Comparison of ENCODE assay signal across 24 mouse cellular contexts in genomic region chr8:112005601-112006000, GRCm38 (mm10). TPM values are rescaled to one million over a fixed set of nuclear protein-coding genes. Genes with fewer than 3 reads are reported as not detected.
DNase-seq lines count a peak whose midpoint lies in the region; ATAC-seq and TF ChIP-seq lines count a peak whose summit lies in the region.
"Had no signal": no experiment of that assay in that cellular context is flagged by ENCODE, and none has a peak within 500 bp of the region (broad histone marks: within the 10 kb centered on the region; RNA-seq: fewer than 3 reads in every experiment).

No protein-coding gene starts in this region.

- no peak overlapping the region for H3K27ac ChIP-seq in forebrain, embryonic 12.5 days
- H3K27ac ChIP-seq: forebrain, embryonic 13.5 days; heart, embryonic 13.5 days; hindbrain, embryonic 13.5 days had no signal

- no peaks in the 10 kb centered on the region for H3K27me3 ChIP-seq in C2C12 (ENCODE audit: control insufficient read depth, insufficient read depth, insufficient read length)
- no peaks in the 10 kb centered on the region for H3K27me3 ChIP-seq in forebrain, embryonic 12.5 days
- H3K27me3 ChIP-seq: forebrain, embryonic 13.5 days; heart, embryonic 13.5 days; hindbrain, embryonic 13.5 days had no signal

- no peak for TF ChIP-seq CTCF in C2C12 (IDR thresholded peaks at IDR 0.05; ENCODE audit: control insufficient read depth, insufficient read depth, insufficient read length)

- no peak for ATAC-seq in forebrain, embryonic 12.5 days (ENCODE audit: low FRiP score)
- ATAC-seq: forebrain, embryonic 13.5 days; inflammation-experienced regulatory T-cells, adult 6 months; lung, postnatal 0 days had no signal

- H3K4me3 ChIP-seq in C2C12 (ENCODE audit: insufficient read depth, poor library complexity, severe bottlenecking) = no peak overlapping the region
- no peak overlapping the region for H3K4me3 ChIP-seq in forebrain, embryonic 12.5 days (replicated peaks)
- H3K4me3 ChIP-seq: forebrain, embryonic 13.5 days; heart, embryonic 13.5 days; hindbrain, embryonic 13.5 days had no signal

- no peak overlapping the region for H3K4me2 ChIP-seq in forebrain, embryonic 12.5 days
- H3K4me2 ChIP-seq: forebrain, embryonic 13.5 days; heart, embryonic 13.5 days; hindbrain, embryonic 13.5 days; midbrain, embryonic 11.5 days had no signal

- intact Hi-C loops in gastrocnemius, postnatal 14 days (cut with DNase I; ENCODE audit: low total_unique reads) = no loop called here

- no peaks in the 10 kb centered on the region for H3K9me3 ChIP-seq in forebrain, embryonic 12.5 days
- H3K9me3 ChIP-seq: forebrain, embryonic 13.5 days; heart, embryonic 13.5 days; hindbrain, embryonic 13.5 days had no signal

- H3K36me3 ChIP-seq in C2C12 (ENCODE audit: control insufficient read depth, insufficient read depth) = peaks cover 60% of the 10 kb centered on the region
- peaks cover 62% of the 10 kb centered on the region for H3K36me3 ChIP-seq in forebrain, embryonic 12.5 days (replicated peaks)

- H3K9ac ChIP-seq in forebrain, embryonic 12.5 days = no peak overlapping the region
- H3K9ac ChIP-seq: forebrain, embryonic 13.5 days; heart, embryonic 13.5 days; hindbrain, embryonic 13.5 days had no signal

- H3ac ChIP-seq in C2C12 (ENCODE audit: control insufficient read depth, insufficient read length, low read depth) = no peak overlapping the region

- 95% methylated on average over 6 of the region's 6 CpGs for WGBS in forebrain, embryonic 12.5 days

- peaks cover 12% of the 10 kb centered on the region for H3K4me1 ChIP-seq in forebrain, embryonic 12.5 days

- H3K79me2 ChIP-seq in C2C12 (ENCODE audit: control insufficient read depth, insufficient read depth) = peaks cover 69% of the 10 kb centered on the region

- H3K79me3 ChIP-seq in C2C12 (ENCODE audit: low read depth) = peaks cover 52% of the 10 kb centered on the region

- DNase-seq in gastrocnemius, adult 18-20 months (ENCODE audit: low spot score) = peak; percentile 49
- DNase-seq in gastrocnemius, postnatal 14 days = no peak
- peak; percentile 37 to 45 for DNase-seq in layer of hippocampus, postnatal 36 days
- DNase-seq in layer of hippocampus, postnatal 10 days (ENCODE audit: low spot score in 2 of 2) = no peak
- DNase-seq in brain, adult 2 months (ENCODE audit: low read depth, low spot score) = peak; percentile 86
- DNase-seq in kidney, postnatal 14 days = no peak
- DNase-seq: adrenal gland, adult 8-10 months; cerebellum, adult 9-11 months; kidney, adult 2 months; kidney, postnatal 25 days; liver; retina, postnatal 1 day; thymus, postnatal 14 days had no signal

TF ChIP-seq in C2C12, 6 proteins besides CTCF, POLR2A, EP300 and RAD21:
- TF ChIP-seq MYOD1 (IDR thresholded peaks at IDR 0.05; ENCODE audit: control insufficient read depth, insufficient read length, low read depth) (peak; percentile 15), MYOG (IDR thresholded peaks at IDR 0.05; ENCODE audit: control insufficient read depth, extremely low read depth, insufficient read length) (no peak), CEBPB (IDR thresholded peaks at IDR 0.05; ENCODE audit: low read depth) (no peak), USF1 (IDR thresholded peaks at IDR 0.05; ENCODE audit: low read depth) (no peak)

RNA-seq across cellular contexts. Expression of gene Kars, which starts 5.5 kb away (rescaled TPM):
- 100 to 1,000 TPM; 135 TPM for total RNA-seq in gastrocnemius, adult 18-20 months (2021)
- total RNA-seq in gastrocnemius, postnatal 14 days (2021) = 100 to 1,000 TPM; 100 to 107 TPM
- 10 to 100 TPM; 74.8 to 79.1 TPM for total RNA-seq in layer of hippocampus, postnatal 36 days (2021)
- total RNA-seq in layer of hippocampus, postnatal 10 days (2021) = 10 to 100 TPM; 83.3 to 96.7 TPM
- polyA plus RNA-seq in C2C12 (2012; fragmentation: generic; extraction: Trizol) = 205 TPM
- polyA plus RNA-seq in forebrain, embryonic 12.5 days (2016; fragmentation: Nextera tagmentation; extraction: Ambion mirVana) = 210 and 225 TPM in 2 replicates

RNA-seq across cellular contexts. Expression of gene Terf2ip, which starts 5.6 kb away (rescaled TPM):
- 10 to 100 TPM in 1 of 2 experiments, 1 to 10 TPM in 1; 9.5 to 10.0 TPM for total RNA-seq in gastrocnemius, adult 18-20 months (2021)
- 10 to 100 TPM in 1 of 2 experiments, 1 to 10 TPM in 1; 9.1 to 10.4 TPM for total RNA-seq in gastrocnemius, postnatal 14 days (2021)
- total RNA-seq in layer of hippocampus, postnatal 36 days (2021) = 10 to 100 TPM; 40.0 to 41.8 TPM
- 10 to 100 TPM; 37.1 to 37.9 TPM for total RNA-seq in layer of hippocampus, postnatal 10 days (2021)
- 5.8 TPM for polyA plus RNA-seq in C2C12 (2012; fragmentation: generic; extraction: Trizol)
- polyA plus RNA-seq in forebrain, embryonic 12.5 days (2016; fragmentation: Nextera tagmentation; extraction: Ambion mirVana) = 37.0 and 38.7 TPM in 2 replicates

RNA-seq across cellular contexts. Expression of gene Gm6793, which starts 9.2 kb away (rescaled TPM):
- not detected for total RNA-seq in gastrocnemius, adult 18-20 months (2021)
- total RNA-seq in gastrocnemius, postnatal 14 days (2021) = not detected
- not detected for total RNA-seq in layer of hippocampus, postnatal 36 days (2021)
- not detected for total RNA-seq in layer of hippocampus, postnatal 10 days (2021)
- 0.23 TPM for polyA plus RNA-seq in C2C12 (2012; fragmentation: generic; extraction: Trizol)
- 0.74 and 0.88 TPM in 2 replicates for polyA plus RNA-seq in forebrain, embryonic 12.5 days (2016; fragmentation: Nextera tagmentation; extraction: Ambion mirVana)
- total RNA-seq: heart, postnatal 25 days had no signal
- polyA plus RNA-seq: cortical plate, adult 2 months; liver, embryonic 16.5 days had no signal

RNA-seq across cellular contexts. Expression of gene Adat1, which starts 13.5 kb away (rescaled TPM):
- 1 to 10 TPM; 1.6 to 2.1 TPM for total RNA-seq in gastrocnemius, adult 18-20 months (2021)
- total RNA-seq in gastrocnemius, postnatal 14 days (2021) = 1 to 10 TPM; 1.3 TPM
- total RNA-seq in layer of hippocampus, postnatal 36 days (2021) = 1 to 10 TPM; 6.7 to 7.3 TPM
- 1 to 10 TPM; 5.0 to 5.2 TPM for total RNA-seq in layer of hippocampus, postnatal 10 days (2021)
- polyA plus RNA-seq in C2C12 (2012; fragmentation: generic; extraction: Trizol) = 4.0 TPM
- polyA plus RNA-seq in forebrain, embryonic 12.5 days (2016; fragmentation: Nextera tagmentation; extraction: Ambion mirVana) = 12.6 and 13.0 TPM in 2 replicates

Comparison
In these comparisons a context has a peak if more than half of its experiments do, and no peak if none do; other contexts are left out.
1. DNase-seq: peak in gastrocnemius, adult 18-20 months (single experiment), layer of hippocampus, postnatal 36 days (2 of 2) and brain, adult 2 months (single experiment); none in gastrocnemius, postnatal 14 days (single experiment), layer of hippocampus, postnatal 10 days (0 of 2) and kidney, postnatal 14 days (single experiment).